25 mouse cellular contexts compared by ENCODE assay signal in the genomic region with DNA sequence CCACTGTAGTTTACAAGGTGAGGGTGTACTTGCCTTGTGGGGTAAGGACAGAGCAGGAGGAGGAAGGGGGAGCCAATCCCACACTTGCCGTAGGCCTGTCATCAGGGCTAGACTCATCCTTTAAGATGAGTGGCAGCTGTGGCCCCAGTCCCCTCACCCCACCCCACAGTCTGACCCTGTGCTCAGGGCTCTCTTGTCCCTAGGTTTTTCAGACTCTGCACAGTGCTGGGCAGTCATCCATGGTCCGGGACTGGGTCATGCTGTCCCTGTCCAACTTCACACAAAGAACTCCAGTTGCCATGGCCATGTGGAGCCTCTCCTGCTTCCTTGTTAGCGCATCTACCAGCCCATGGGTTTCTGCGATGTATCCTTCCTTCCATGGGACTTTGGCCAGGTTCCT. TPM values are rescaled to one million over a fixed set of nuclear protein-coding genes. Genes with fewer than 3 reads are reported as not detected.
"Had no signal": no experiment of that assay in that cellular context is flagged by ENCODE, and none has a peak within 500 bp of the region (broad histone marks: within the 10 kb centered on the region; RNA-seq: fewer than 3 reads in every experiment).

No protein-coding gene starts in this region.

- H3K9ac ChIP-seq: limb, embryonic 12.5 days; liver, embryonic 14.5 days; midbrain, embryonic 13.5 days; neural tube, embryonic 13.5 days had no signal

- H3K27ac ChIP-seq: kidney, postnatal 0 days; left cerebral cortex, adult 2 months; limb, embryonic 12.5 days; liver, embryonic 14.5 days; neural tube, embryonic 13.5 days; stomach, postnatal 0 days had no signal

- H3K4me3 ChIP-seq: left cerebral cortex, adult 2 months; limb, embryonic 12.5 days; midbrain, embryonic 10.5 days; midbrain, embryonic 13.5 days; myocyte; neural tube, embryonic 13.5 days had no signal

- H3K9me3 ChIP-seq: limb, embryonic 12.5 days; midbrain, embryonic 10.5 days; midbrain, embryonic 13.5 days; neural tube, embryonic 13.5 days had no signal

- ATAC-seq: intestine, embryonic 16.5 days; midbrain, embryonic 13.5 days; midbrain, embryonic 16.5 days had no signal

- DNase-seq: kidney, adult 18-20 months; kidney, adult 9 months; kidney, postnatal 25 days; layer of hippocampus, postnatal 36 days; lung, adult 2 months; lung, postnatal 14 days; lung, postnatal 4 days; right cerebral cortex, adult 18-20 months; right cerebral cortex, postnatal 14 days; right cerebral cortex, postnatal 4 days; thymus, adult 2 months; thymus, postnatal 14 days; thymus, postnatal 4 days had no signal

- H3K4me1 ChIP-seq: limb, embryonic 12.5 days had no signal

- H3K4me2 ChIP-seq: limb, embryonic 12.5 days; midbrain, embryonic 13.5 days; neural tube, embryonic 13.5 days had no signal

- H3K27me3 ChIP-seq: limb, embryonic 12.5 days; midbrain, embryonic 13.5 days; neural tube, embryonic 13.5 days had no signal

RNA-seq across cellular contexts. Expression of a gene that starts 0.6 kb away (rescaled TPM):
- total RNA-seq: monocyte, adult 5-6 weeks had no signal
- polyA plus RNA-seq: myocyte had no signal
